Mouse (Mus musculus): ENCODE data around the gene Ahctf1.
"Not testable (repeated sequence)": the region's sequence is repeated elsewhere in the genome, so short reads cannot be mapped to it uniquely, and the experiment has no call there.

The Ahctf1 gene

GRCm38 (mm10) chr1:179804140-179804881, 831 bp upstream of the Ahctf1 start:
- DNase-seq, result peak; percentile 65

GRCm38 (mm10) chr1:179802610-179803512, 619 bp downstream of the Ahctf1 start, which contains the start of gene Gm10518:
Gene Gm10518, plus strand, starts transcription at chr1:179803376.
- DNase-seq, result peak; percentile 70 to 80

- no peak for DNase-seq
Observed at GRCm38 (mm10) chr1:179798794-179799193, 4.7 kb downstream of the Ahctf1 start.

GRCm38 (mm10) chr1:179787281-179787680, 16.2 kb downstream of the Ahctf1 start:
- no peak for DNase-seq

- no peak for DNase-seq
Observed at GRCm38 (mm10) chr1:179785502-179785901, 18.0 kb downstream of the Ahctf1 start.

GRCm38 (mm10) chr1:179784098-179784497, 19.4 kb downstream of the Ahctf1 start:
- DNase-seq, result no peak

GRCm38 (mm10) chr1:179776831-179777230, 26.6 kb downstream of the Ahctf1 start:
- no peak for DNase-seq

- no peak for DNase-seq
Observed at GRCm38 (mm10) chr1:179760553-179760952, 42.9 kb downstream of the Ahctf1 start.

- no peak for DNase-seq
Observed at GRCm38 (mm10) chr1:179760086-179760485, 43.4 kb downstream of the Ahctf1 start.

GRCm38 (mm10) chr1:179756477-179756876, 47.0 kb downstream of the Ahctf1 start:
- no peak for DNase-seq

- peak; percentile 36 to 38 for DNase-seq
Observed at GRCm38 (mm10) chr1:179753006-179753405, 50.5 kb downstream of the Ahctf1 start.

- DNase-seq, result no peak
Observed at GRCm38 (mm10) chr1:179752276-179752675, 51.2 kb downstream of the Ahctf1 start.

GRCm38 (mm10) chr1:179745171-179745570, 58.3 kb downstream of the Ahctf1 start, which contains the start of gene Kif28:
Gene Kif28, minus strand, starts transcription at chr1:179745271.
- DNase-seq, result no peak

- DNase-seq, result no peak
Observed at GRCm38 (mm10) chr1:179743593-179744193, 59.8 kb downstream of the Ahctf1 start.

GRCm38 (mm10) chr1:179736483-179736882, 67.0 kb downstream of the Ahctf1 start:
- no peak for DNase-seq

- peak; percentile 84 to 86 for DNase-seq
Observed at GRCm38 (mm10) chr1:179734500-179735474, 68.7 kb downstream of the Ahctf1 start.

GRCm38 (mm10) chr1:179731391-179731790, 72.1 kb downstream of the Ahctf1 start:
- DNase-seq, result no peak

- DNase-seq, result no peak
Observed at GRCm38 (mm10) chr1:179728661-179729060, 74.8 kb downstream of the Ahctf1 start.

- DNase-seq, result no peak
Observed at GRCm38 (mm10) chr1:179722811-179723469, 80.5 kb downstream of the Ahctf1 start.

- no peak for DNase-seq
Observed at GRCm38 (mm10) chr1:179715786-179716185, 87.7 kb downstream of the Ahctf1 start.

GRCm38 (mm10) chr1:179715289-179715688, 88.2 kb downstream of the Ahctf1 start:
- DNase-seq, result not testable (repeated sequence)
